Mouse (Mus musculus): Measurements from ENCODE around the gene Bnc1. TPM values are rescaled to one million over a fixed set of nuclear protein-coding genes. Genes with fewer than 3 reads are reported as not detected.
A peak's percentile ranks its signal among the peaks of the same experiment; 100 is the strongest.

Bnc1 gene
- polyA plus RNA-seq (2015; fragmentation: Nextera tagmentation; extraction: Ambion mirVana): 3.7 and 5.5 TPM in 2 replicates

GRCm38 (mm10) chr7:81992131-81993061, at the start of gene Bnc1:
TSS of gene Bnc1 (minus strand) at chr7:81992292.
- whole genome bisulfite sequencing: under 1% methylated on average over 94 of the region's 105 CpGs
- peak; percentile 74 for ATAC-seq (ENCODE audit: low read depth)
- Histone ChIP-seq H3K9ac (peak within 1 kb of the TSS; percentile 65), H3K4me3 (peak within 1 kb of the TSS; percentile 52), H3K4me1 (replicated peaks) (peaks cover 19% of the 10 kb centered on the region), H3K4me2 (peak within 1 kb of the TSS; percentile 87), H3K27ac (replicated peaks) (no peak within 1 kb of the TSS), H3K36me3 (no peaks in the 10 kb centered on the region), H3K27me3 (peaks cover 90% of the 10 kb centered on the region), H3K9me3 (no peaks in the 10 kb centered on the region)

- no peak overlapping the region for H3K9ac ChIP-seq
- no peak overlapping the region for H3K4me2 ChIP-seq
- WGBS: 76% methylated on average over 1 of the region's 1 CpGs
- ATAC-seq (ENCODE audit: low read depth): no peak
- H3K36me3 ChIP-seq: no peaks in the 10 kb centered on the region
- no peaks in the 10 kb centered on the region for H3K4me1 ChIP-seq (replicated peaks)
- no peaks in the 10 kb centered on the region for H3K27me3 ChIP-seq
- H3K27ac ChIP-seq (replicated peaks): no peak overlapping the region
- no peak overlapping the region for H3K4me3 ChIP-seq
- no peaks in the 10 kb centered on the region for H3K9me3 ChIP-seq
Measured at GRCm38 (mm10) chr7:82033347-82033746, 41.3 kb upstream of the Bnc1 start.

DNA sequence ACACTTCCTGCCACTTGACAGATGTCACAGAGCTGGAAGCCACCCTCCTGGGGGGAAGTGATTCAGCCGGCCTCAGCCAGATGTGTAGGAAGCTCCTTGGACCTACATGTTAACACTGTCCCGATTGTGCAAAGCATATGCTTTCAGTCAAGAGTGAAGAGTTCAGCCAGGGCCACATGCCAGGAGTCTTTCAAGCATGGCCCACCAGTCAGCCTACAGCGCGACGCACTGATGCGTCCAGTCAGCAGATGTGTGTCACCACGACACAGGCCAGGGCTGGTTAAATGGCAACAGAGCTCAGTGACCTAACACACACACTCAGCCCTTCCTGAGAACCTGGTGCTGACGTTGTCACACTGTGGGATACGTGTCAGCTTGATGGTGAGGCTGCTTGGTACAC, 37.6 kb upstream of the Bnc1 start:
- whole genome bisulfite sequencing: 68% methylated on average over 9 of the region's 9 CpGs
- ATAC-seq (ENCODE audit: low read depth): peak; percentile 53; the same call in 1 of the 2 replicates
- H3K4me3 ChIP-seq: no peak overlapping the region

GRCm38 (mm10) chr7:82025802-82026201, 33.7 kb upstream of the Bnc1 start:
- Histone ChIP-seq H3K36me3 (no peaks in the 10 kb centered on the region), H3K4me2 (no peak overlapping the region), H3K27ac (replicated peaks) (no peak overlapping the region), H3K27me3 (no peaks in the 10 kb centered on the region), H3K4me3 (no peak overlapping the region), H3K4me1 (replicated peaks) (no peaks in the 10 kb centered on the region), H3K9ac (no peak overlapping the region), H3K9me3 (no peaks in the 10 kb centered on the region)
- no peak for ATAC-seq (ENCODE audit: low read depth)
- WGBS: 50% methylated on average over 2 of the region's 2 CpGs

More for the DNA sequence above, 37.6 kb upstream of the Bnc1 start:
- Histone ChIP-seq H3K27ac (replicated peaks) (no peak overlapping the region), H3K9me3 (no peaks in the 10 kb centered on the region), H3K9ac (no peak overlapping the region), H3K27me3 (no peaks in the 10 kb centered on the region), H3K36me3 (no peaks in the 10 kb centered on the region), H3K4me2 (no peak overlapping the region), H3K4me1 (replicated peaks) (no peaks in the 10 kb centered on the region)

GRCm38 (mm10) chr7:82023676-82024075, 31.6 kb upstream of the Bnc1 start:
- no peaks in the 10 kb centered on the region for H3K36me3 ChIP-seq
- H3K9ac ChIP-seq: no peak overlapping the region
- no peaks in the 10 kb centered on the region for H3K9me3 ChIP-seq
- no peak overlapping the region for H3K27ac ChIP-seq (replicated peaks)
- no peak overlapping the region for H3K4me2 ChIP-seq
- no peaks in the 10 kb centered on the region for H3K27me3 ChIP-seq
- H3K4me3 ChIP-seq: no peak overlapping the region
- 93% methylated on average over 2 of the region's 2 CpGs for WGBS
- no peaks in the 10 kb centered on the region for H3K4me1 ChIP-seq (replicated peaks)
- ATAC-seq (ENCODE audit: low read depth): no peak

DNA sequence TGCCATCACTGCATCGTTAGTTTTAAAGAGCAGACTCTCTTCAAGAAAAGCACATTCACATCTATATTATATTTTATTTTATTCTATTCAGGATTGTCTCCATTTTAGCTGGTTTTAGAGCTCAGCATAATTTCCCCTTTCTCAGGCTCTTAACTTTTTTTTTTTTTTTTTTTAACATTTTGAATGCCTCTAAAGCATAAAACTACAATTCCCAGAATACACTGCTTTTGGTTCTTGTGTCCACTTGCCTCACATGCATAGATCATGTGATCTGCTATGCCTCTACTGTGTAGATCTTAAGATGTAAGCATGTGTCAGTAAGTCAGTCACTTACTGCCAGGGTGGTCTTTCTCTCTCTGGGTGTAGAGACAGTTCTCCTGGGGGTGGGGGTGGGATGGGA, 30.3 kb upstream of the Bnc1 start:
- Histone ChIP-seq H3K36me3 (no peaks in the 10 kb centered on the region), H3K4me3 (no peak overlapping the region), H3K9ac (no peak overlapping the region), H3K27ac (replicated peaks) (no peak overlapping the region), H3K4me2 (no peak overlapping the region), H3K9me3 (no peaks in the 10 kb centered on the region), H3K27me3 (peaks cover 8% of the 10 kb centered on the region; the same call in 1 of the 2 replicates), H3K4me1 (replicated peaks) (peaks cover under 1% of the 10 kb centered on the region; the same call in 1 of the 2 replicates)
- WGBS: 93% methylated on average over 1 of the region's 1 CpGs
- no peak for ATAC-seq (ENCODE audit: low read depth)

DNA sequence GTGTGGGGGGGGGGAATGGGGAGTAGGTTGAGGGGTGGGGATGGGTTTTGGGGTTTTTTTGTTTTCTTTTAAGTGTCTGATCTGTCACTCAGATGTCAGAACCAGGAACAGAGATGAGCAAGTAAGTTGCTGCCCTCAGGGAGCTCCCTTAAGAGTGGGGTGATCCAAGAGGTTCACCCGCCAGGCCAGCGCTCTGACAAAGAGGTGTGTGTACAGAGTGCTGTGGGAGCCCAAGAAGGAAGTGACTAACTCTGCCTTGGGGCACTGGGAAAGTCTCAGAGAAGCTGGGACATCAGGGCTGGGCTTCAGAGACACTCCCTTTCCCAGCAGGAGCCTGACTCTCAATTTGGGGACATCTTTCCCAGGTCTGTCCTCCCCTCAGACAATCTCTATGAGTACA, 25.9 kb upstream of the Bnc1 start:
- WGBS: 90% methylated on average over 2 of the region's 2 CpGs

GRCm38 (mm10) chr7:82016751-82017710, 24.9 kb upstream of the Bnc1 start:
- Histone ChIP-seq H3K27me3 (peaks cover 18% of the 10 kb centered on the region), H3K9me3 (no peaks in the 10 kb centered on the region), H3K9ac (no peak overlapping the region; the same call in 1 of the 2 replicates), H3K4me1 (replicated peaks) (peaks cover 12% of the 10 kb centered on the region; the same call in 1 of the 2 replicates), H3K4me3 (peak overlapping the region; percentile 8; the same call in 1 of the 2 replicates), H3K36me3 (no peaks in the 10 kb centered on the region), H3K4me2 (peak overlapping the region; percentile 43), H3K27ac (replicated peaks) (no peak overlapping the region)
- ATAC-seq (ENCODE audit: low read depth): no peak
- WGBS: 5% methylated on average over 25 of the region's 25 CpGs

More for the DNA sequence above, 25.9 kb upstream of the Bnc1 start:
- Histone ChIP-seq H3K9me3 (no peaks in the 10 kb centered on the region), H3K4me3 (no peak overlapping the region), H3K36me3 (no peaks in the 10 kb centered on the region), H3K4me2 (no peak overlapping the region), H3K27me3 (peaks cover 18% of the 10 kb centered on the region), H3K4me1 (replicated peaks) (peaks cover 8% of the 10 kb centered on the region; the same call in 1 of the 2 replicates), H3K27ac (replicated peaks) (no peak overlapping the region), H3K9ac (no peak overlapping the region)
- ATAC-seq (ENCODE audit: low read depth): no peak

DNA sequence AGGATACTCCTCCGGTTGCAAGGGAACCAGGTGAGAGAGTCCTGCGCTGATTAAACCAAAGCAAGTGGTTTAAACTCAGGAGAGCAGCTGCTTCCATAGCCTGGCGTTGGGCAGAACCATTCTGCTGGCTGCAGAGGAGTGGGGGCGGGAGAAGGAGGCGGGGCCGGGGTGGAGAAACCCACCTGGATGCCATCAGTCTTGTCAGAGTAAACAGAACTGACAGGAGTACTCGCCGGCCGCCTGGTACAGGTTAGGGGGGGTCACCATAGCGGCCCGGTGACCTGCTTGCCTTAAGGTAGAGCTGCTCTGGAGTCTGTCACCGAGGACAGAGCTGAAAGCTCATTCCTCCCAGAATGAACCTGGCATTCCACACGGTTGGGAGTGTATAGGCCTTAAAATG, 20.4 kb upstream of the Bnc1 start:
- WGBS: 5% methylated on average over 13 of the region's 13 CpGs
- ATAC-seq (ENCODE audit: low read depth): no peak

GRCm38 (mm10) chr7:82011534-82012401, 19.7 kb upstream of the Bnc1 start:
- Histone ChIP-seq H3K9me3 (no peaks in the 10 kb centered on the region), H3K4me2 (no peak overlapping the region), H3K36me3 (no peaks in the 10 kb centered on the region), H3K4me3 (no peak overlapping the region), H3K27ac (replicated peaks) (no peak overlapping the region), H3K27me3 (peaks cover 8% of the 10 kb centered on the region), H3K9ac (no peak overlapping the region), H3K4me1 (replicated peaks) (peaks cover 6% of the 10 kb centered on the region; the same call in 1 of the 2 replicates)
- WGBS: 63% methylated on average over 19 of the region's 19 CpGs
- ATAC-seq (ENCODE audit: low read depth): no peak

More for the DNA sequence above, 20.4 kb upstream of the Bnc1 start:
- no peak overlapping the region for H3K9ac ChIP-seq
- H3K4me3 ChIP-seq: no peak overlapping the region
- peaks cover 13% of the 10 kb centered on the region; the same call in 1 of the 2 replicates for H3K4me1 ChIP-seq (replicated peaks)
- peaks cover 10% of the 10 kb centered on the region for H3K27me3 ChIP-seq
- no peaks in the 10 kb centered on the region for H3K9me3 ChIP-seq
- no peaks in the 10 kb centered on the region for H3K36me3 ChIP-seq
- H3K4me2 ChIP-seq: no peak overlapping the region
- H3K27ac ChIP-seq (replicated peaks): no peak overlapping the region

- peaks cover 3% of the 10 kb centered on the region; the same call in 1 of the 2 replicates for H3K4me1 ChIP-seq (replicated peaks)
- no peaks in the 10 kb centered on the region for H3K36me3 ChIP-seq
- no peak overlapping the region for H3K4me3 ChIP-seq
- ATAC-seq (ENCODE audit: low read depth): no peak
- WGBS: 77% methylated on average over 2 of the region's 2 CpGs
- 0 out of 2 replicates have a peak, but pooled peaks cover 2% of the 10 kb centered on the region for H3K27me3 ChIP-seq
- no peak overlapping the region for H3K27ac ChIP-seq (replicated peaks)
- H3K4me2 ChIP-seq: no peak overlapping the region
- no peaks in the 10 kb centered on the region for H3K9me3 ChIP-seq
- no peak overlapping the region for H3K9ac ChIP-seq
Measured at GRCm38 (mm10) chr7:82007151-82007550, 15.1 kb upstream of the Bnc1 start.
